Mouse (Mus musculus) MN1 (cell line): ENCODE results near the gene Plekha4.
A peak's percentile ranks its signal among the peaks of the same experiment; 100 is the strongest.

Experiments
- DNase-seq: peaks from one replicate; pipeline ENCODE4 v3.0.0-alpha.2; 2016; ENCODE audit warnings: low spot score

The Plekha4 gene

DNA sequence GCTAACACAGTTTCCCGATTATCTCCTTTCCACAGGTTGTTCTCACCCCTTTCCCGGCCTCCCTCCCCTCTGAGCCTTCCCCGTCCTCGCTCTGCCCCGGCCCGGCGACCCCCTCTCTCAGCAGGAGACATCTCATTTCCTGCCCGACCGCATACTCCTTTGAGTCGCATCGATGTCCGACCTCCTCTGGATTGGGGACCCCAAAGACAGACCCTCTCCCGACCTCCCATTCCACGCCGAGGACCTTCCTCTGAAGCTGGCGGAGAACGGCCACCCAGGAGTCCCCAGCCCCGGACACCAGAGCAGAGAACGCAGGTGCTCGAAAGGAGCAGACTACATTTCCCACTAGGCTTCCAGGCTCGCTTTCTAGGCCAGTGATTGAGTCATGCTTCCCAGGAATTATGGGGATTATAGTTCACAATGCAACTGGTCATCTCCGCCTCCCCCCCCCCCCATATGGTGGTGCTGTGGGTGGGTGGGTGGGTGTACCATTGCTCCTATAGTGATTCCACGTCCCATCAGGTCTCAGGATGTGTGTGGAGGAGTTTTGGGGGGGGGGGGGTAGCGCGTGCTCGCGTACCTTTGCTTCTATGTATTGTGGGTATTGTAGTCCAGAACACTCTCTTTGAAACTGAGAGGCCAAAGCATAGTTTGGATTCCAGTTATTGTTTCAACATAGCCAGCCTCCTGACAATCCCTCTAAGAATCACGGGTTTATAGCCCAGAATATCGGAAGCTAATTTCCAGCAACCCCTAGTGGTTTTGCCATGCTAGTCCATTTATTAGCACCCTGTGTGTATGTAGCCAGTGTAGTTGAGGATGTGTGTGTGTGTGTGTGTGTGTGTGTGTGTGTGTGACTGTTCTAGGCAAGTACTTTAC lies 12.3 kb downstream of the Plekha4 start:
- DNase-seq, result no peak

DNA sequence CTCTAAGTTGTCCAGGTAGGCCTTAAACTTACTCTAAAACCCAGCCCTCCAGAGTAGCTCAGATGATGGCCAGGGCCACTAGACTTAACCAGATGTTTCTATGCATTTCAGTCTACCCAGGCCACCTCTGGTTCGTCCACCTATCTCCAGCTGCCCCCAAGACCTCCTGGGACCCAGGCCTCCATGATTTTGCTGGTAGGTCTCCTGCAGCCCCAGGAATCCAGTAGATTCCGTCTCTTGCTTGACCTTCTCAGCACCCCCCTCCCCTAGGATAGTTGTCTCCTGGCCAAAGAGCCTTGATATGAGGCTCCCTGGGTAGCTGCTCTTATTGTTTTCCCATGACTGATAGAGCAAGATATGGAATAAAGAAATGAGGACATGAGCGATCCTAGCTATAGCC lies 13.0 kb downstream of the Plekha4 start:
- DNase-seq, result no peak

DNA sequence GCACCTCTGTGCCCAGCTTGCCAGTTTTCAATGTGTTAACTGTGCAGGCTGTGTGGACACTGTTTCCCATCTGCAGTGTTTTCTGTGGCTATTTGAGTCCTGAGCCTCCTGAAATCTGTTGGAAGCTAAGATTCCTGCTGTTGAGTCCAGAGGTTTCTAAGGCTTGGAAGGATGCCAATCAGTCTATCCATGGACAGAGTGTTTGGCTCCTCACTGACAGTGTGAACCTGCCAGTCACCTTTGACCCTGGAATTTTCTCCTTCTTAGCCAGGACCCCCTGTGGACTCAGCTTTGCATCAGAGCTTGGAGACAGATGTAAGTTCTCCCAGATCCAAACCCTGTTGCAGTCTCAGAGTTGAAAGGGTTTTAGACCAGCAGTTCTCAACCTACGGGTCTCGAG lies 14.1 kb downstream of the Plekha4 start:
- no peak for DNase-seq

DNA sequence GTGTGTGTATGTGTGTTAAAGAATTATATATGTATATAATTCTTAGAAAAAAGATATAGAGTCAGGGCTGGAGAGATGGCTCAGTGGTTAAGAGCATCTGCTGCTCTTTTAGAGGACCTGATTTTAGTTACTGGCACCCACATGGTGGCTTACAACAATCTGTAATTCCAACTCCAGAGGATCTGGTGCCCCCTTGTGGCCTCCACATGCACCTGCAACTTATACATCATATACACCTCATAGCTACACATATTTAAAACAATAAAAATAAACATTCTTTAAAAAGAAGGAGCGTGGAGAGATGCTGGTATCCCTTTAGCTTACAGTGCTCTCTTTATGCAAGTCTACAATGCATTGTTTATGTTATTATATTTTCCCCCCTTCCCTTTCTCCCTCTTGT lies 18.4 kb downstream of the Plekha4 start:
- no peak for DNase-seq

DNA sequence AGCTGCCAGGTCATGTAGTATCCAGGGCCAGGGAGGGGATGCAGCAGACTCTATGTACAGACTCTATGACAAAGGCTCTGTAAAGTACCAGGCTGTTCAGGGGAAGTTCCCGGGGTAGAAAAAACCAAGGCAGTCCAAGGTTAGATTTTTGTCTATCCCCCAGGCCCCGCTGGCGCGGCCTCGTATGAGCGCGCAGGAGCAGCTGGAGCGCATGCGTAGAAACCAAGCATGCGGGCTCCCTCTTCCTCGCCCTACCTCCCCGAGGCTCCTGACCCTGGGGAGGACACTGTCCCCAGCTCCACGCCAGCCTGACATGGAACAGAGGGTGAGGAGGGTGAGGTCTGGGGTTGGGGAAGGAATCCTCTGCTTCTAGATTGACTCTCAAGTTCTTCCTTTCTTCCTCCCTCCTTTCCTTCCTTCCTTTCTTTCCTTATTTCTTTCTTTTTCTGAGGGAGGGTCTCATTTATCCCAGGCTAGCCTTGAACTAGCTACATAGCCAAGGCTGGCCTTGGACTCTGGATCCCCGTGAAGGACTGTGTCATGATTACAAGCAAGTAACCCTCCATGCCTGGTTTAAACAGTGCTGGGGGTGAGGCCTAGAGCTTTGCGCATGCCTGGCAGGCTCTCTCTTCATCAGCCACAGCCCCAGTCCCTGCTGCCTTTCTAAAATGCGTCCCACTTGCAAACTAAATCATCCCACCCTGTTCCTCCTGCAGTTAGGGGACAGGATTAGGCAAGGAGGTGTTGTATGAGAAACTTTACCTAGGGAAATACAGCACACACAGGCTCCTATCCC lies 23.7 kb downstream of the Plekha4 start:
- no peak for DNase-seq

DNA sequence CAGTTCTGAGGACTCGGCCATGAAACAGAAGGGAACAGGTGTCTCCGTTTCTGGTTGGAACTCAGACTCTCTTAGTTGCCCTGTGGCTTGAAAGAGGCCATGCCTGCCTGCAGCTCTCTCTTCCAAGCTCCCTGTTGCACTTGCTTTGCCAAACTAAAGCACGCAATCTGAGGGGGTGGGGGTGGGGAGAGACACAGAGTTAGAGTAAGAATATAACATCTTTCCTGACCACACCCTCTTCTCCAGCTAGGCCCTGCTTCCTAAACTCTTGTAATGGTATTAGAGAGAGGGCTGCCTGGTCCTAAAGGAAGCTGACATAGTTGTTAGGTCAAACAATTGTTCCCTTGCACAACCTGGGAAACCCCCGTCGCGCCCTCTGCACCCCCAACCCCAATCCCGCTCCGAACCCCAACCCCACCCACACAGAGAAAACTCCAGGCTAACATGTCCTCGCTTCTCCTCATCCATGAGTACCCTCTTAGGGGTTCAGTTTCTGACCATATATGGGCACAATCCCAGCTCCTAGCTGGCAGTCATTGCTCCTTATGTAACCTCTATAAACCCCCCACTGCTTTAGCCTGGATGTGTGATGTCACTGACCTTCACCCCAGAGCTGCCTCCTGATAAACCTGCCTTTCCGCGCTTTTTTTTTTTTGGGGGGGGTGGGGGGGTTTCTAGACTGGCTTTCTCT lies 24.8 kb downstream of the Plekha4 start:
- no peak for DNase-seq

DNA sequence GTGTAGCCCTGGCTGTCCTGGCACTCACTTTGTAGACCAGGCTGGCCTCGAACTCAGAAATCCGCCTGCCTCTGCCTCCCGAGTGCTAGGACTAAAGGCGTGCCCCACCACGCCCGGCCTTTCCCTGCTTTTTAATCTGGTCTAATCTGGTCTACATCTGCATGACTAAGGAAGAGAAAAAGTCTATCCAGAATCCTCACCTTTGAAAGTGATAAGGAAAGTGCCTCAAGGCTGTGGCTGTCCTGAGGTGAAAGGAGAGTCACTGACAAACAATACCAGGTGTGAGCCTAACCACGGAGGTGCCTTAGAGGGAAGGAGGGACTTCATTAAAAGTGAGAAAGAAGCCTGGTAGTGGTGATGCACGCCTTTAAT lies 25.4 kb downstream of the Plekha4 start:
- no peak for DNase-seq

DNA sequence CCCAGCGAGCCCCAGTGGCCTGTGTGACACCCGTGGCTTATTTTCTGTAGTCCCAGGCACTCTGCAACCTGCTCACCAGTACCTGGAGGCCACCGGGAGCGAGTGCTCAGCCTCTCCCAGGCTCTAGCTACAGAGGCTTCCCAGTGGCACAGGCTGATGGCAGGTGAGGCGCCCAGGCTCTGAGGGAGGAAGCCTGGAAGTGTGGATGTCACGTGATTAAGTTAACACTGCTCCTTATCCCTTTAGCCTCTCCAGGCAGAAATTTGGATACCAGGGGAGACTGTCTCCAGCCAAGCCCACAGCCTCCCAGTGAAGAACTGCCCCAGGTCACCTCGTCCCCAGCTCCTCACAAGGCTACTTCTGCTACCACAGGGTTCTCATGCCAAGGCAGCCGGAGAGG lies 27.4 kb downstream of the Plekha4 start:
- no peak for DNase-seq

DNA sequence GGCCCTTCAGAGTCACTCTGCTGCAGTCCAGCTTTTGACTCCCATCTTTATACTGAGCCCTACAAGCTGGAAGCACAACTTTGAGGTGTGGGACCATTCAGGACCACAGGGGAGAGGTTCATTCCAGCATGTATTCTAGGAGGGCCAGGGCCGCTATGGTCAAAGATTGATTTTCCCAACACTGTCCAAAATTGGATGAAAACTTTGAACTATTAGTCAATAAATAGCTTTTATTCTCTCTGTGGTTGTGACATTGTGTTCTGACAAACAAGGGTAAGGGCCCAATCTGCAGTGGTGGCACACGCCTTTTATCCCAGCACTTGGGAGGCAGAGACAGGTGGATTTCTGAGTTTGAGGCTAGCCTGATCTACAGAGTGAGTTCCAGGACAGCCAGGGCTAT lies 27.9 kb downstream of the Plekha4 start:
- DNase-seq, result no peak

DNA sequence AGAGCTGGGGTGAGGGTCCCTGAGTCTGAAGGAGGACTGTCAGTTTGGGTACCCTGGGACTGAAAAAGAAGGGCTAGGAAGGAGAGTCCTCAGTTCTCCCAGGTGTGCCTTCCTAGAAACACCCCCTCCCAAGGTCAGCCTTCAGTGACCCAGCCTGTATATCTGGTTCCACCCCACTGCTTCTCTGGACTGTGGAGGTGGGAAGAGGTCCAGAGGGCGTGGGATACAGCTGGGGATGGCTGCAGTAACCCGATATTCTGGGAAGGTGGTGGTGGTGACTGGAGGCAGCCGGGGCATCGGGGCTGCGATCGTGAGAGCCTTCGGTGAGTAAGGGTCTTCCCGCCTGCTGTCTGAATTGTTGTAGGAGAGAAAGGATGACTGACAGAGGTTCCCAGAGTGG lies 28.6 kb downstream of the Plekha4 start, which contains the start of gene Hsd17b14:
TSS of gene Hsd17b14 (plus strand) at position 150 of the 400 bp plus-strand sequence.
- no peak for DNase-seq

DNA sequence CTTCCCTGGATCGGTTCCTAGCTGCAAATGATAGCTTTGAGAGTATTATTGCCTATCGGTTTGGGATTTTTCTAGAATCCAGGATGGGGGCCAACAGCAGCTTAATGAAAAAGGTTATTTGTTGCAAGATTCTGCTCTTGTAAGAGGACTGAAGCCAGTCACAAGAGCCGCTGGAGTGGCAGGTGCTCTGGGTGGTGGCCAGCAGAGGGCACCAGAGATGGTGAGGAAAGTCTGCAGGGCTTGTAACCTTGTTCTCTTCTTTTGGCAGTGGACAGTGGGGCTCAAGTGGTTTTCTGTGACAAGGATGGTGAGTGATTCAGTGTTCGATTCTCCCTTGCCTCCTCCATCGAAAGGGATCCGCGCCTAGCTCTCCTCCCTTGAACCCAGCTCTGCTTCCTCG lies 29.7 kb downstream of the Plekha4 start:
- peak; percentile 78 for DNase-seq

DNA sequence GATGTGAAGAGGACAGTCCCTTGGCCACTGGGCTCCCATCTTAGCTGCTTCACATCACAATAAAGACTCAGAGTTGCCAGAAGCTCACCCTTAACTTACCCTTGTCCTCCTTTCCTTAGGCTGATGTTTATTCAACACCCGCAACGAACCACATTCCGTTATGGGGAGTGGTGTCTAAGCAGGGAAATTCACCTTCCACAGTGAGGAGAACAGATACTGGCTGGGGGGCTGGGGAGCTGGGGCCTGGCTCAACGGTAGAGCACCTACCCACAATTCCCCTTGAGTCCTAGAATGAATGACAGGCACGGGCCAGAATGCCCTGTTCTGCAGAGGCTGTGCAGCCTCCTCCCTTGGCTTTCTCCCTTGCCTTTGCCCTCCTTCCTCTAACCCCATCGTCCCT lies 32.8 kb downstream of the Plekha4 start:
- DNase-seq, result no peak

DNA sequence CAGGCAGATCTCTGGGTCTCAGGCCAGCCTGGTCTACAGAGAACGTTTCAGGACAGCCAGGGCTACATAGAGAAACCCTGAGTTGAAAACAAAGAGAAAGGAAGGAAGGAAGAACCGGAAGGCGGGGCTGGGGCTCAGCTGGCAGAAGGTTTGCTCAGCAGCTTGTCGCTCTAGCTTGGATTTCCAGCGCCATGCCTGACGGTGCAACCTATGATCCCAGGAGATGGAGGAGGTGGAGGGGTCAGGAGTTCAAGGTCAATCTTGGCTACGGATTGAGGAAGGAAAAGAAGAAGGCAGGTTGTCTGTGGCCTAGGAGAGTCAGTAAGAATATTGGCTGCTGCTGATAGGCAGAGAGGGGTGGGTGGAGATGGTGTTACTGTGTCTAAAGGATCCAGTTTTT lies 34.1 kb downstream of the Plekha4 start:
- DNase-seq, result no peak

DNA sequence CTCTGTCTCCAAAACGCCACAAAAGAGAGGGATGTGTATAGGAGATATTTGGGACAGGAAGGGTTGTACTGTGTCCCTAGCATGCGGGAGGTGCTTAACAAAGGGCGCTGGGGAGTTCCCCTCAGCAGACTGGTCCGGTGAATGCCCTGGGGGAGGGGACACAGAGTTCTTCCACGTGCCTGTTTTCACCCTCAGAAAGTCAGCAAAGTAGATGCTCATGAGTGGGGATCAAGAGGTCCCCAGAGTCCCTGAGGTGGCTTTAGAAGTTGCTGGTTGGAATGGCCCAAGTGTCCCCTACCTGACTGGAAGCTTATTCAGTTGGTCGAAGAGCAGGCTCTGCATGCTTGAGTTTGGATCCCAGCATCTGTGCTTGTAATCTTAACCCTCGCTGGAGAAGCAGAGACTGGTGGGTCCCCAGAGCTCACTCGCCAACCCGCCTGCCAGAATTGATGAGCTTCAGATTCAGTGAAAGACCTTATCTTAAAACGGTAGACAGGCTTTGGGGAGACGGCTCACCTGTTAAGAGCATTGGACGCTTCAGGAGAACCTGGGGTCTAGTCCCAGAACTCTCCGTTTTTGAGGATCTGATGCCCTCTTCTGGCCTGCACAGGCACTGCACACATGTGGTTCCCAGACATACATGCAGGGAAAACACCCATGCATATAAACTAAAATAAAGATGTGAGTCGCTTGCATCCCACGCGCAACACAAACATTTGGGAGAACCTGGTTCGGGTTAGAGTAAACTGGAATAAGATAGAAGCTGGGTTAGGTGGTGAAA lies 34.9 kb downstream of the Plekha4 start:
- DNase-seq, result peak; percentile 76

DNA sequence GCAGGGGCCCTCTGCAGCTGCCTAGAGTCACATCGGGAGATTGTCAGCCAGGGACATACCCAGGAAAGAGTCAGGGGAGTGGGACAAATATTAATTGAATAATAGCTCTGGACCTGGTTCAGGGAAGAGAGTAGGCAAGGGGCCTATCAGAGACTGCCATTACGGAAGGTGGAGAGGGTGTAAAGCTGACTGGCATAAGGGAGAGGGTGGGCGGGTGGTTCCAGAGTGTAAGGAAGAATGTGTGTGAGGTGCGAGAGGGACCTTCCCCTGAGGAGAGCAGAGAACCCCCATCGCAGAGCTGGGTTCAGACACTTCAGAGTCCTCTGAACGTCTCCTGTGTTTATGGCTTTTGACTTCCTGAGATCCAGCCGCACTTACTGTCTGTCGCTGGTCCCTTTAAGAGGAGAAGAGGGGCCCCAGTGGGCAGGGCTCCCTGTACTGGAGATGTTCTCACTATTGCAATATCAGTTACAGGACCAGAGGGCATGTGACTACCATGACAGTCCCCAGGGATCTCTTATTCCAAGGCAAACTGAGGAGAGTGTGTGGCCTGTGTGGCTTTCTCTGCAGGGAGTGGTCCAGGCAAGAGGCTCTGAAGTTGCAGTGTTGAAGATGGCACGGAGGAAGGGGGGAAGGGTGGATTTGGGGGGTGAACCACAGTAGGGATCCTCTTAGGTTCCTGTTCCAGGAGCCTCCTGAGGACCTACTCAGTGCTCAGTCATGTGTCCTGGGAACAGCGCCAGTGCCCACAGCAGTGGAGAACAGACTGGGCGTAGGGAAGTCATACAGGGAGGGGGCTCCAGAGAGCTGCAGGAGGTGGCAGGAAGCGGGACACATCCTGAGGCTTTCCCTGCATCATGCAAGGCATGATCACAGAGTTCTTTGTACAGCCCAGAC lies 35.7 kb downstream of the Plekha4 start:
- peak; percentile 83 for DNase-seq

DNA sequence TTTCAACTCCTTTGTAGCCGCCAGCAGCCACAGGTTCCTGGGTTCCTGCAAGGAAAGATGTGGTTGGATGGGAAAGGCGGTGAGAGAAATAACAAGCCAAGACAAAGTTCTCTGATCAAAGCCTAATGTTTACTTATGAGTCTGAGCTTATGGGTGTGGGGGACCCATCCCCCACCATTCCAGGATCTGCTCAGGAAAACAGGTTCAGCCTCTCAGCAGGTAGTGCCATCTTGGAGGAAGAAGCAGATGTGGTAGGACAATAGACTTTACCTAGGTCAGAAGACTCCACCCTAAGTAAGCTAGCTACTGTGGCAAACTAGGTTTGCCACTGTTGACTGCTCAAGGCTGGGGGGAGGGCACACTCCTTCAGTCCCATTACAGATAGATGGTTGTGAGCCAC lies 38.7 kb downstream of the Plekha4 start:
- no peak for DNase-seq

DNA sequence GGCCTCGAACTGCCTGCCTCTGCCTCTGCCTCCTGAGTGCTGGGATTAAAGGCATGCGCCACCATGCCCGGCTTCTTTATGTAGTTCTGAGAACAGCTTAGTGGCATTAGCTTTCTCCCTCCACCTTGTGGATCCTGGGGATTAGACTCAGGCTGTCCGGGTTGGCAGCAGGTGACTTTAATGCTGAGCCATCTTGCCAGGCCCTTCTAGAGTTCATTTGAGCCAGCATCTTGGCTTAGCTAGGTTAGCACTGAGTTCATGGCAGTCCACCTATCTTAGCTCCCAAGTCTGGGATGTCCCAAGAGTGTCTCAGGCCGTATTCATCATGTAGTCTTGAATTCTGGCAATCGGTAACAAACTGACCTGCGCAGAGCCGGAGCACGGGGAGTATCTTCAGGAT lies 39.3 kb downstream of the Plekha4 start:
- DNase-seq, result no peak

DNA sequence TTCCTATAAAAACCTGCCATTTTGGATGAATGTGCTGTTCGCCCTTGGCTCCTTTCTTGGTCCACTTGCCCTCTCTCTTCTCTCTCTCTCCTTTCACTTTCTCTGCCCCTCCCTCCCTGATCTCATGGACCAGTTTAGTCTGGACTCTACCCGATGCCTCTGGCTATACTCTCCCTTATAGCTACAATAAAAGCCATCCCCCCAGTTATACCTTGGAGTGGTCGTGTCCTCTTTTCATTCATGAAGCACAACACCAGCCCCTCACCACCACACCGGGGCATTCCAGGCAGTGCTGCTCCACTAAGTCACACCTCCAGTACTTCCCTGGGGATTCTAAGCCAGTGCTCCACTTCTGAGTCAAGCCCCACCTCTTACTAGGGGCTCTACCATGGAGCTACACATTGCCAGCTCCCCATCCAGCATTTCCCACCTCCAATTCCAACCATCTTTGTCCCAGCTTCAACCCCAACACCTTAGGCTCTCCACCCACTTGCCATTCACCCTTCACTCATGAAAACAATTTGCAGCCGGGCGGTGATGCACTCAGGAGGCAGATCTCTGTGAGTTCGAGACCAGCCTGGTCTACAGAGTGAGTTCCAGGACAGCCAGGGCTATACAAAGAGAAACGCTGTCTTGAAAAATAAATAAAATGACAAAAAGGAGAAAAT lies 41.1 kb downstream of the Plekha4 start:
- no peak for DNase-seq

DNA sequence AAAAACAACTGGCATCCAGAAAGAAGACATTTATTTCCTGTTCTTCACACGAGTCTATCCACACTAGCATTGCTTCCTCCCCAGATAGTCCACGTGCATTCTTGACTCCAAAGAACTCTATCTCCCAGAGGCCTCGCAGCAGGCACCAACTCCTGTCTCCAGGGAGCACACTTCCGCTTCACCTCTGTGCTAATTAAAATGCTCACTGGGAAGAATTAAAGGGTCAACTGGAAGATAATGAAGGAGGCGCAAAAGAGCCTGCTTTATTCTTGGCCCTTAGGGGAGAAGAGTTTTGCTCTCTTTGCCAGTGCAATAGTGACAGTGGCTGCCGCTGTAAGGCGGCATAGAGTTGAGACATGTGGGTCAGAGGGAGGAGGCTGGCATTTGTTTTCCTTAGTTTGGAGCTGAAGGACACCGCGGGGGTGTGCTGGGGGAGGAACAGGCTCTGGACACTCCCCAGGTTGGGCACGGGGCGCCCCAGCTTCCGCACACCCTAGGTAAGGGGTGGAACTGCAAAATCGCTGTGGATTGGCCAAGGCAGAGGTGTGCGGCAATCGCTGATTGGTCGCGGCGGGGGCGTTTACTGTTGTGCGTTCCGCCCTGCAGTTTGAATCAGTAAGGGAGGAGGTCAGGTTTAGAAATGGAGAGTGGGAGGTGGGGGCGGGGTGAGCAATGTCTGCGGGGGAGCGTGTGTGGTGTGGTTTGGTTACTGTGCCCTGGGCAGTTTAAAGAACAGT lies 41.8 kb downstream of the Plekha4 start:
- DNase-seq, result peak; percentile 87
